Mouse (Mus musculus) spleen, adult 2 months (tissue): ENCODE measurements at regions not wholly inside any gene's neighbourhood (a gene's known extent, or its start where the extent isn't known, plus 50 kb on each side); places are given as distances from the start of the nearest gene placed in this dataset.

Experiments used
- CTCF ChIP-seq: fragments of 200-500 bp; IDR thresholded peaks from 2 replicates; pipeline ENCODE4 v1.5.1; 2011; ENCODE audit warnings: mild to moderate bottlenecking, inconsistent platforms; ENCODE audit not compliant: insufficient read depth, insufficient read length, insufficient replicate concordance; ENCODE audit errors: extremely low read depth
- POLR2A ChIP-seq: fragments of 200-500 bp; IDR thresholded peaks from 2 replicates; pipeline ENCODE4 v1.6.1; 2011; ENCODE audit warnings: low read depth, low read length, inconsistent platforms

GRCm38 (mm10) chr16:77503556-77503955 is 98.3 kb downstream of the Gm11146 start:
- TF ChIP-seq POLR2A (no peak), CTCF (no peak)
